Mouse (Mus musculus) C2C12 (cell line): ENCODE measurements at regions not wholly inside any gene's neighbourhood (a gene's known extent, or its start where the extent isn't known, plus 50 kb on each side); places are given as distances from the start of the nearest gene placed in this dataset.
A peak's percentile ranks its signal among the peaks of the same experiment; 100 is the strongest.

Experiments
- CEBPB ChIP-seq: IDR thresholded peaks from one replicate; pipeline ENCODE4 v1.6.1; 2011; ENCODE audit warnings: low read depth, mild to moderate bottlenecking, control low read depth, moderate library complexity
- CTCF ChIP-seq: IDR thresholded peaks from one replicate; pipeline ENCODE4 v1.5.1; 2011; ENCODE audit not compliant: control insufficient read depth, insufficient read depth, insufficient read length
- MYOD1 ChIP-seq: IDR thresholded peaks from one replicate; pipeline ENCODE4 v1.6.1; 2011; ENCODE audit warnings: low read depth; ENCODE audit not compliant: control insufficient read depth, insufficient read length
- USF1 ChIP-seq: IDR thresholded peaks from one replicate; pipeline ENCODE4 v1.6.1; 2011; ENCODE audit warnings: low read depth, mild to moderate bottlenecking, control low read depth, moderate library complexity

DNA sequence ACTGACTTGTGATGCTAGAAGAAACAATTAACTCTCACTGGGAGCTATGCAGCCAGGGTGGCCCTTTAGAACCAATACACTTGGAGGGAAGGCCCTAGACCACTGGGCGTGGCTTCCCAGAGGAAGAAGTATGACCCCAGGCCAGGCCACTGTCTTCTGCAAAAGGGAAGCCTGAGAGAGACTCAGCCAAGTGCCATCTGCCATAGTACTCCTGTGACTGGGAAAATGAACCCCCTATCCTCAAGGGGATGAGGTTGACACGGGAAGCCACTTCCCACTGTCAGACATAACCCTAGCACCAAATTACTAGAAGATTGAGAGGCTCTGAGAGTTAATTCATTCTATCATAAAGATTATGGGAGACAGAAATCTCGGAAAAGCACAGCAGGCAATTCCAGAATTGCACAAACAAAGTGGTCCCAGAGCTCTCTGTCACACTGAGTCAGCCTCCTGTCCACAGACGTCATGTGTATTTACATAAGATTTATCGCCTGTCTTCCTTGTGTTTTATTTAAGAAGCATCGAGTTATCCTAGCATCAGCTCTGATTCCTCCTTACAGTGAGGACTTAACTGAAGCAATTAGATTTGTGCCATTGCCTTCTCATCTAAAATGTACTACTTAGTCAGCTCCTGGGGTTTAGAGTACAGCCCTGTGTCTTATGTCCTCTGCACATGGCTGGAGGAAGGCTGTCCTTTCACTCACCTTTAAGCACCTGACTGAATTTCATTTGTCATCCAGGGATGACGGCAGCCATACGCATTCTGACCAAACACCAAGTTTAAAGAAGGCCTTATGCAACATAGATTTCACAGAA lies 75.6 kb upstream of the Slc22a23 start:
- no peak for TF ChIP-seq CTCF
- no peak for TF ChIP-seq MYOD1
- TF ChIP-seq USF1: no peak
- peak; percentile 65 for TF ChIP-seq CEBPB
